Mouse (Mus musculus): ENCODE measurements around the gene Ecd. TPM values are rescaled to one million over a fixed set of nuclear protein-coding genes. Genes with fewer than 3 reads are reported as not detected.
A peak's percentile ranks its signal among the peaks of the same experiment; 100 is the strongest.
"Not testable (repeated sequence)": the region's sequence is repeated elsewhere in the genome, so short reads cannot be mapped to it uniquely, and the experiment has no call there.

Gene Ecd
- total RNA-seq, 2 experiments from 2014 or later: 40.9 to 42.2 TPM

DNA sequence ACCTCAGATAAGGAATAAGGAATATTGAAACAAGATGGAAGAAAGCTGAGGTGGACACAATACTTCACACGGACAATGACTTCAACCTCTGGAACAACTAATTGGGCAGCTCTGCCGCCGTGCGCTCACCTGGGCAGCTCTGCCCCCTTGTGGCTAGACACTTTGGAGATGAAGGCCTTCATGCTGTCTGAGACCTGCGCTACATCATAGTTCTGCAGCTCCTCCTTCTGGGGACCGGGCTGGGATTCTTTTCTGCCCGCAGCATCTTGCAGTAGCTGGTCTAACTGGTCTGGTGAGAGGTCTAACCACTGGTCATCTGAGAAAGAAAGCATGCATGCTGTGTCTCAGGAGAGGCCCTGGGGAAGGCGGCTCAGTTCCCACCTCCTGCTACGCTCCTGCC lies 19.4 kb downstream of the Ecd start:
- DNase-seq: peak; percentile 10 to 18

DNA sequence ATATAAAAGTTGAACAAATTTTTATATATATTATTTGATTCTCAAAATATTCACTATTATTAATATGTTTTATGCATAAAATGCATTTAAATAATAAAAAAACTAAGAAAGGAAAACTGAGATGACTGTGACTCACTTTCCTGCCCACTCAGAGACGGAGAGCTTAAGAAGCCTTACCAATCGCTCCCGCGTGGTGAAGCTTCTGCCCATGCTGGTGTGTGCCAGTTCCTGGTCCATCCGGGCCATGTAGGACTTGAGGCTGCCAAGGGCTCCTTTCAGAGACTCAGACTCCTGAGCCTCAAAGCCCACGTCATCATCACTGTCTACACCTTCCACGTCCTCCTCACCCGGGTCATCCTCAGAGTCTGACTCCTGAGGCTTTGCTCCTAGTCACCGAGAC lies 23.7 kb downstream of the Ecd start:
- no peak for DNase-seq

DNA sequence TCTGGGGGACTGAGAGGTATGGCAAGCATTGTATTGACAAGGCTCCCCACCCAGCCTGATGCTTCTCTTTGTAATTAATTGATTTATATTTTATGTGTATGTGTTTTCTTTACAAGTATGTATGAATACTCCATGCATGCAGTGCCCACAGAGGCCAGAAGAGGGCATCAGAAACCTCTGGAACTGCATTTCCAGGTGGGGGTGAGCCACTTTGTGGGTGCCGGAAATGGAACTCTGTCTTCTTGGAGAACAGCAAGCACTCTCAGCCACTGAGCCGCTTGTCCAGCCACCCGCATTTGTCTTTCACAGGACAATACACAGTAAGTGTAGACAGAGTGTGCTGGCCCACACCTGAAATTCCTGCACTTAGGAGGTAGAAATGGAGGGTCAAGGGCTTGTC lies 28.5 kb downstream of the Ecd start:
- peak; percentile 34 to 60 for DNase-seq

DNA sequence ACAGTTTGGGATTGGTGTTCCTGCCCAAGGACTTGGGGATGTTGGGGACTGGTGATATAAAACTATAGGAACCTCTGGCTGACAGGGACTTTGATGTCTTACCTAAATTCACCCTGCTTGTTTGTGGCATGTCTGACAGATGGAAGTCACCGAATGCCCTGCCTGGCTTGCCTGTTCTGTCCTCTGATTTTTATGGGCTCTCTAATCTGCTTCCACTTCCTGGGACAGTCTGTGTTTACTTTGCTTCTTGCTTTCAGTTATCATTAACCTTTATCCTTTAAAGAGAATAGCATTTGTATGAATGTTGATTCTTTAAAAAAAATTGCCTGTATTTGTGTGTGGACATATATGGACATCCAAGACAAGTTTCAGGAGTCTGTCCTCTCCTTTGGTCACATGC lies 32.8 kb downstream of the Ecd start:
- no peak for DNase-seq

DNA sequence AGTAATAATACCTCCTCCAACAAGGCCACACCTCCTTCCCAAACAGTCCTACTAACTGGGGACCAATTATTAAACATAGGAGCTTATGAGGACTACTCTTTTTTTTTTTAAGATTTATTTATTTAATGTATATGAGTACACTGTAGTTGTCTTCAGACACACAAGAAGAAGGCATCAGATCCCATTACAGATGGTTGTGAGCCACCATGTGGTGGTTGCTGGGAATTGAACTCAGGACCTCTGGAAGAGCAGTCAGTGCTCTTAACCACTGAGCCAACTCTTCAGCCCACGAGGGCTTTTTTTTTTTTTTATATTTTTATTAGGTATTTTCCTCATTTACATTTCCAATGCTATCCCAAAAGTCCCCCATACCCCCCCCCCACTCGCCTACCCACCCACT lies 42.8 kb downstream of the Ecd start:
- not testable (repeated sequence) for DNase-seq

DNA sequence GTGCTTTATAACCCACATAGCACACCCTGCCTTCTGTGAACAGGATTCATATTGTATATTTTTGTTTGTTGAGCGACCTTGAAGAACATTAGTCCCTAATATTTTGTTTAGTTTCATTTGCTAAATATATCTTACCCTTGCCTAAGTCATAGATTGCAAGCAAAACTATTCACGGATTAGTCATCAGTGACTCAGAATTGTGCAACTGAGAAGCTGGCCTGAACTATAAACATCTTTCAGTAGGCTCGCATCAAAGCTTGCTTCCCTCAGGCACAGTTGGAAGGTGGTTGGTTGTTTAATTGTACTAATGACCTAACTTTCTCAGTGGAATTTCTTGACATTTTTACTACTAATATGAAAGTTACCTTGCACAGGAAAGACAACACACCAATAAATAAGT lies 49.8 kb downstream of the Ecd start:
- DNase-seq: peak; percentile 14 to 53

DNA sequence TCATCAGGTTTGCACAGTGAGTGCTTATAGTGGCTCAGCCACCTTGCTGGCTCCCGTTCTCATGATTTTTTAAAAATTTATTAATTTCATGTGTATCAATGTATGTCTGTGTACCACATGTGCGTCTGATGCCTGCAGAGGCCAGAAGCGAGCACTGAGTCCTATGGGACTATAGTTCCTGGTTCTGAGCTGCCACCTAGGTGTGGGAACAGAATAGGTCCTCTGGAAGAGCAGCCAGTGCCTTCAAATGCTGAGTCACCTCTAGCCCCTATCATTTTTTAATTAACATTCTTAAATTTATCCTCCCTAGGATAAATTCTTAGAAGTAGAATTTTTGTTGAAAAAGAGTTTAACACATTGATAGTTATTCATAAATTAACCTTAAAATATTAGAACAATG lies 50.3 kb downstream of the Ecd start:
- no peak for DNase-seq

DNA sequence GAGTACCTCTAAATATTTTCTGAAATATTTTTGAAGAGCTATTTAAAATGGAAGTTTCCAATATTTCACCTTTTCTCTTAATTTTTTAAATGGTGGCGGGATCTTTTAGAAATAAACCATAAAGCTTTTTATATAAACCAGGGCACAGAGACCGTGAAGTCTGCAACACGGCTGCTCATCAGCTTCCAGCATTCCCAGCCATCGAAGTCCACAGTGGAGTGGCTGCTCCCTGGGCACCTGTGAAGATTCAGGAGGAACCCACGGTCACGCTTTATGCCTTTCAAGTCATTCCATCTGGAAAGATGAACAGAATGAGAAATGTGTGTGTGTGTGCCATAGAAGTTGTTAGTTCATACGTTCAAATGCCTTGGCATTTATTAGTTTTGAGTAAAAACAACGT lies 53.0 kb downstream of the Ecd start:
- peak in 1 of 2 experiments; percentile 26 for DNase-seq

DNA sequence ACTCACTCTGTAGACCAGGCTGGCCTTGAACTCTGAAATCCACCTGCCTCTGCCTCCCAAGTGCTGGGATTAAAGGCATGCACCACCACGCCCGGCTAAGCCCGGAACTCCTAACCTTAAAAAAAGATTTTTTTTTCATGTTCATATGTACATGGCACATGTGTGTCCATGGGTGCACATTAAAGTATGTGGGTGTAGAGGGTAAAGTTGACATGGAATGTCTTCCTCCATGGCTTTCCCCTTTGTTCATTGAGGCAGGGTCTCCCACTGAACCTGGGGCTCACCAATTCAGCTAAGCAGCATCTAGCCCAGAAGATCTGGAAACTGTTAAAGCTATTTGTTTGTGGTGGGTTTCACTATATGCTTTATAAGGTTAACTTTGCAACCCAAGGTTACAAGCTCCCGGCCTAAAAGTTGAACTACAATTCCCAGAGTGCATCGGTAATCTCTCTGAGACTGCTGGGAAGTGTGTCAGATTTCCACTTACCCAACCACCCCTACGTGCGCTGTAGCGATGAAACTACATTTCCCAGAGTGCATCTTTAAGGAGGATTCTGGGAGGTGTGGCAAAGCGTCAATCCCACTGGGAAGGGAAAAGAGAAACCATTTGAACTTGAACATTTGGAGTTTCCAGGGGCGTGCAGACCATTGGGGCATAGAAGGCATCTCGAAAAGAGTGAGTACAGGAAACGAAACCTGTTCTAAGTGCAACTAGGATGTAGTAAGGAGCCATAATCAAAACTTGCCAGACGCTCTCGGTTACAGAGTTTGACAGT lies 53.6 kb downstream of the Ecd start, which contains the start of gene Nudt13:
Gene Nudt13 (plus strand): TSS at position 581 of the 776 bp plus-strand sequence.
- peak; percentile 84 to 87 for DNase-seq

DNA sequence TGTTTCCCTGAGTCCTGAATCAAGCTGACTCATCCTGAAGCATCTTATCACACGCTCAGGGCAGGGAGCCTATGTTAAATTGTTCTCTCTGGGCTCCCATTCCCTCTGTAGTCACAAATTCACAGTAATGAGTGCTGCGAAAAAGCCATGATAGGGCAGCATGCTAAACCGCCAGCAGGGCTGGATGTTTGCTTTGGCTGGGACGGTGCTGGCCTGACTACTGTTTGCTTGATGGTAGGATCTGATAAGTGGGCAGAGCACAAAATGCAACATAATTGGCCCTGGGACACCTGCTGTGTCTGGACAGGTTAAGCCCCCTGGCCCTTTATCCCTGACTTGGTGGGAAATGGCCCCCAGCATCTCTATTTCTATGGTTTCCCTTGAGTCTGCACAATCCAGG lies 56.5 kb downstream of the Ecd start:
- no peak for DNase-seq

Other genes starting within 250 kb of the Ecd start
- 1 to 10 TPM; 8.2 to 8.3 TPM for gene Saysd1, start 209.6 kb downstream of the Ecd start, total RNA-seq (2021)
- 10 to 100 TPM in 1 of 2 experiments, 1 to 10 TPM in 1; 8.6 to 13.9 TPM for gene Kcnk5, start 166.3 kb downstream of the Ecd start, total RNA-seq (2021)
- gene Kcnk16, start 78.9 kb downstream of the Ecd start, total RNA-seq (2021): not detected
- 10 to 100 TPM; 38.7 to 47.9 TPM for gene Nudt13, start 53.4 kb downstream of the Ecd start, total RNA-seq (2021)
- gene Fam149b, start within 50 bp of the Ecd start, total RNA-seq (2021): 10 to 100 TPM; 32.4 to 33.8 TPM
- gene Dnajc9, start 40.8 kb upstream of the Ecd start, total RNA-seq (2021): 10 to 100 TPM; 30.8 to 39.5 TPM
- 10 to 100 TPM; 70.9 to 73.6 TPM for gene Mrps16, start 45.5 kb upstream of the Ecd start, total RNA-seq (2021)
- 1 to 10 TPM; 1.1 to 2.6 TPM for gene Cfap70, start 104.1 kb upstream of the Ecd start, total RNA-seq (2021)
- 100 to 1,000 TPM; 108 to 119 TPM for gene Anxa7, start 132.0 kb upstream of the Ecd start, total RNA-seq (2021)
- gene Mss51, start 148.8 kb upstream of the Ecd start, total RNA-seq (2021): 1 to 10 TPM in 1 of 2 experiments, under 1 TPM in 1; 0.79 to 1.0 TPM
- 10 to 100 TPM; 66.8 to 67.6 TPM for gene Ppp3cb, start 198.5 kb upstream of the Ecd start, total RNA-seq (2021)